Mouse (Mus musculus): ENCODE measurements around the gene Tmem147.

Gene Tmem147

DNA sequence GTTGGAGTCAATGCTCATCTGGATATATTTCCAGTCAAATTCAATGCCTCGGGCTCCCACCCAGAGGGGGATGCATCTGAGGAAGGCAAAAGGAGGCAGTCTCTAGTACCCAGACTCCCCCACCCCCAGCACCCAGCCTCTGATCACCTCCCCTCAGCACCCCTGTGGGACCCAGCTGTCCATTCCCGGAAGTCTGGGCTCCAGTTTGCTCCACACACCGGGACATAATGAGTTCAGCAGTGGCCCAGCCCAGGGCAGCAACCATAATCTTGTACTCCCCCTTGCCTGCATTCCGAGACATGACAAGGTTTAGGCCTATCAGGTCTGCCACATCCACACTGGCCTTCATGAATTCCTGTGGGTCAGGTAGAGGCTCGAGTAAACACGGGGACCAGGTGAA is 1.1 kb downstream of the Tmem147 start:
- DNase-seq (ENCODE audit: low spot score in 2 of 2) = no peak

DNA sequence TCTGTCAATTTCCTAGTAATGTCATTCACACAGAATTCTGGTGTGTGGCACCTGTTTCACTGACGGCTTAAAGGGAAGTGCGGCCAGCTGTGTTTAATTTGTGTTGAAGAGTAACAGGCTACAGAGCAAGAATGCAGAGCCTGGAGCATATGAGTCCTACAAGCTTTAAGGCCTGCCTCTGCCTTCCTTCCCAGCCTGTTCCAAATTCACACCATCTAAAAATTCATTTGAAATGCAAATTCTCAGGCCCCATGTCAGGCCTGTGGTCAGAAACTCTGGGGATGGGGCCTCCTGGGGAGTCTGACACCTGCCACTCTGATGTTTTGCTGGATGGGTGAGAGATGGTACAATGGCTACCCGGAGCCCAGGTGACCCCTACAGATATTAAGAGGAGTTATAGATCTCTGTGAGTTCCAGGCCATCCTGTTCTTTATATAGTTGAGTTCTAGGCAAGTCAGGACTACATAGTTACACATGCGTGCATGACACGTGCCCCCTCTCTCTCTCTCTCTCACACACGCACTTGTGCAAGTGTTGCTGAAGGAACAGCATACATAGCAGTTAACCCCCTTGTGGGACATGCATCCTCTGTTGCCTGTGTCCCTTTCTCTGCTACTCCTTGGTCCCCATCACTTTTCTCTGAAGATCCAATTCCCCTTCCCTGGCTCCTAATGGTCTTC is 5.9 kb downstream of the Tmem147 start:
- DNase-seq (ENCODE audit: low spot score in 2 of 2) = no peak

DNA sequence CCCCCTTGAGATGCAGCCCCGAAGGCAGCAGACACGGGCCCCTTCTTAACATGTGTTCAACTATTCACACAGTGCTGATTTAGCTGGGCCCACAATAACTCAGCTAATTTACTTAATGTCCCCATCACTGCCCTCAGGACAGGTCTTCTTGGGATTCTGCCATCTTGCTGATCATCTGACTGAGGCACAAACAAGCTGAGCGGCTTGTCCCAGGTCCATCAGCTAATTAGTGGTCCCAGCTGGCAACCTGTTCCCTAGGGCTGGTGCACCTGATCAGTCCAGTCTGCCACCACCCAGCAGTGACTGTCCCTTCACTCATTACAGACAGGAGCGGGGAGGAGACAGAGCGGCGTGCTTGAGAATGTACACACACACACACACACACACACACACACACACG is 8.1 kb downstream of the Tmem147 start:
- DNase-seq (ENCODE audit: low spot score in 2 of 2) = no peak

DNA sequence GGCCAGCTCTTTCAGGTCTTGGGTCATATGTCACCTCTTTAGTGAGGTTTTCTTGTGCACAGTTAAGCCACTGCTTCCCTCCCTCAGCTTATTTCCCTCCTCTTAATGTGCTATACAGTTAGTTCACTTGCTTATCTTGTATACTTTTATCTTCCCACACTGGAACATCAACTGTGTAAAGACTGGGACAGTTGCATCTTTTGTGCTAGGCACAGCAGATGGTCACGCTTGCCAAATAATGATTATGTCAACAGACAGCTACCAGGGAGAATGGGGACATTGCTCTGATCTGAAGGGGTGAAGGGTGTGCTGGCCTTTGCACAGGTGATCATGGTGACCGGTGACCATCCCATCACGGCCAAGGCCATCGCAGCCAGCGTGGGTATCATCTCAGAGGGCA is 9.7 kb downstream of the Tmem147 start:
- no peak for DNase-seq (ENCODE audit: low spot score in 2 of 2)

DNA sequence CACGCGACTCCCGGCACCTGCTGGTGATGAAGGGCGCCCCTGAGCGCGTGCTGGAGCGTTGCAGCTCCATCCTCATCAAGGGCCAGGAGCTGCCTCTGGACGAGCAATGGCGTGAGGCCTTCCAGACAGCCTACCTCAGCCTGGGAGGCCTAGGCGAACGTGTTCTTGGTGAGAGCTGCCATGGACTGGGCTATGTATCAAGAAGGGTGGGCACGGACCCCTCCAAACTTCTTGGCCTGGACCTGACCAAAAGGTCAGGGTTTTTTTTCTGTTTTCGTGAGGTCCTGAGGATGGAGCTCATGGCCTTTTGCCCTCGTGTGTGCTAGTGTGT is 11.7 kb downstream of the Tmem147 start:
- DNase-seq (ENCODE audit: low spot score in 2 of 2) = no peak

DNA sequence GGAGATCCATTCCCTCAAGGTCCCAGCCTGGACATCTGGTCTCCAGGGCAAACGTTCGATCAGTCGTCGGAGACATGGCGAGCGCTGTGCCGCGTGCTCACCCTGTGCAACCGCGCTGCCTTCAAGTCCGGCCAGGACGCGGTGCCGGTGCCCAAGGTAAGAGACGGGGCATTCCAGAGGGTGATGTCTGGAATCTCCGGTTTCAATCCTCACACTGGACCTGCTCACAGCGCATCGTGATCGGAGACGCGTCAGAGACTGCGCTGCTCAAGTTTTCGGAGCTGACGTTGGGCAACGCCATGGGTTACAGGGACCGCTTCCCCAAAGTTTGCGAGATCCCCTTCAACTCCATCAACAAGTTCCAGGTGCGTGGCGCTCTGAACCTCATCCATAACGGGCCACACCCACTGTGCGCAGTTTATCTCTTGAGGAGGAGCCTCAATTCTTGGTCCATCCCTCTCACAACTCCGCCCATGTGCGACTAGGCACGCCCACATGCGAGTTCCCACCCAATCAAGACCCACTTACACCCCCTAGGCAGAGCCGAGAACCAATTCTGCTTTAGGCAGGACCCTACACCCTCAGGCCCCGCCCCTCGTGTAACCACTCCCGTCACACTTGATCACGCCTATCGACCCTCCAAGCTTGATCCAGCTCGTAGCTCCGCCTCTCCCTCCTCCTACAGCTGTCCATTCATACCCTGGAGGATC is 12.2 kb downstream of the Tmem147 start:
- DNase-seq (ENCODE audit: low spot score in 2 of 2) = peak; percentile 33 to 56

DNA sequence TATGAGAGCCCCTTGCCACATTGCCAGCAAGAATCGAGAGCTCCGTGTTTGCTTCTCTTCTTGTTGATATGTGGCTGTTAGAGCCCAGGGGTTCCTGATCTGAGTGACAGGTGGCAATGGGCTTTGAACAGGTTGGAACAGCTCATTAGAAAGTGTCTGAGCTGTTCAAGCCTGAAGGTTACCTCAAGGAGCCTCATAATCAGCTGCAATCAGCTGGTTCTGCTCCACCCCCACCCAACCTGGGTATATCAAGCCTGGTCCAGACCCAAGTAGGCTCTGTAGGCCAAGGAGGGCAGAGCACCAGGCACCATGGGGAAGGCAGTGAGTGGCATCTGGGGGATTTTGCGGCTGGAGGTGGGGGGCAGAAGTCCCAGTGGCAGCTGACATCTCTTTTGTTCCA is 17.4 kb downstream of the Tmem147 start, which contains the start of gene Atp4a:
Gene Atp4a (plus strand): TSS at position 268 of the 400 bp plus-strand sequence.
- DNase-seq (ENCODE audit: low spot score in 2 of 2) = no peak

DNA sequence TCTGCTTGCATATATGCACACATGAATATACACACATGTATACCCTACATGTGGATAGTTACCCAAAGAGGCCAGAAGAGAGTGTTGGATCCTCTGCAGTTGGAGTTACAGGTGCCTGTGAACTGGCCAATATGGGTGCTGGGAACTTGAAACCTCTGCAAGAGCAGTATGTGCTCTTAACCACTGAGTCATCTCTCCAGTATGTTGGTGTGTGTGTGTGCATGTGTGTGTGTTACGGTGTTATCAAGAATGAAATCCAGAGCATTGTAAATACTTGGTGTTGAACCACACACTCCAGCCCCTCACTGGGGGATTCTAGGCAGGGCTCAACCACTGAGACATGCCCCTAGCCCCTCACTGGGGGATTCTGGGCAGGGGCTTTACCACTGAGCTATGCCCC is 21.9 kb downstream of the Tmem147 start:
- DNase-seq (ENCODE audit: low spot score in 2 of 2) = no peak

DNA sequence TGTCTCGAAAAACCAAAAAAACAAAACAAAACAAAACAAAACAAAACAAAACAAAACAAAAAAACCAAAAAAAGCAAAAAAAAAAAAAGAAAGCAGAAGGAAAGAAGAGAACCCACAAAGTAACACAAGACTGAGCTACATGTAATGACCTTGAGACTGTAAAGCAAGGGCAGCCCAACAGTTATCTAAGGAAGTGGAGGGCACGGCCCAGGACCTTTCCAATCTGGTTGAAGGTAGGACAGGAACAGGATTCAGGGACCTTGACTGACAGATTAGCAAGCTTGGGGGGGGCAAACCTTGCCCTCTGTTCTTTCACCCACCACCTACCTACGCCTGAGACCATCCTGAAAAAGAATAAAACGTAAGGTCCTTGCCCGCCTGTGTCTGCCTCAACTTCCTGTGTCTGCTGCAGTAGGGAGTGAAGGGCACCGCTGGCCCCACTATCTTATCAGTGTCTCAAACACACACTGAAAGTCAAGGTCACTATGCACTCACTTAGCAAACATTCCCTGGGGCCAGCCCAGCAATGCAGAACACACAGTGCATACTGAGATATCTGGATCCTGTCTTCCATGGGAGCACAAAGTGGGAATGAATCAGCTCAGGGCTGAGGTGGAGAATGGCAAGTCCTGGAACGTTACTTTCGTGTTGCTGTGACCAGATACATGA is 23.0 kb downstream of the Tmem147 start:
- DNase-seq (ENCODE audit: low spot score in 2 of 2) = no peak

DNA sequence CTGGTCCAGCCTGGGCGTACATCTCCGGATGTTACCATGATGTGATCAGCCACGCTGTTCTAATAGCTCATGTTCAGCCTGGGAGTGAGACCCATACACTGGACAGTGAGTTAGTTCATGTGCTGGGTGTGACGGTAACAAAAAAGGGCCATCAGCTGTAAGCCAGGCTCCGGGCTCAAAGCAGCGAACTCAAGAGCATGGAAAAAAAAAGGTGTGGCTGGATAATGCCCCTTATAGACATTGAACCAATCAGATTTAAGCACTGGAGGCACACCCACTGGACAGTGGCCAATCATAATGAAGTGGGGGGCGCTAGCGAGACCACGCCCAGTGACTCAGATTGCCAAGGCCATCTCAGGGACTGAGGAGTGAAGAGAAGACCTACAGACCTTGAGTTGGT is 30.8 kb downstream of the Tmem147 start, which contains the start of gene 2200002J24Rik:
Gene 2200002J24Rik (plus strand): TSS at position 338 of the 400 bp plus-strand sequence.
- DNase-seq (ENCODE audit: low spot score in 2 of 2) = no peak

DNA sequence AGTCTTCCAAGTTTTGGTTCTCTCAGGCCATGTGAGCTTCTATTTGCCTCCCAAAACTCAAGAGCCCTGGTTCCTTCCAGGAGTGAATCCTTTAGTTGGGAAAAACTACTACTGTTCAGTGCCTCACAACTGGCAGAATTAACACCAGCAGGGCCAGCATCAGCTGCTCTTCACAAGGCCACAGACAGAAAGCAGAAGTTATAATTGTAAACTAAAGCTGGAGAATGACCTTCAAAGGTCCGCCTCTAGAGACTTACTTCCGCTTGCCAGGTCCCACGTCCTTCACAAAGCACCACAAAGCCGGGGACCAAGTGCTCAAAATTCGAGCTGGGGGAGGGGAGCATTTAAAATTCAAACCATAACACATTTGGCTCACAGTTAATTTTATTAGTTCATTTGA is 31.2 kb downstream of the Tmem147 start:
- DNase-seq (ENCODE audit: low spot score in 2 of 2) = no peak

DNA sequence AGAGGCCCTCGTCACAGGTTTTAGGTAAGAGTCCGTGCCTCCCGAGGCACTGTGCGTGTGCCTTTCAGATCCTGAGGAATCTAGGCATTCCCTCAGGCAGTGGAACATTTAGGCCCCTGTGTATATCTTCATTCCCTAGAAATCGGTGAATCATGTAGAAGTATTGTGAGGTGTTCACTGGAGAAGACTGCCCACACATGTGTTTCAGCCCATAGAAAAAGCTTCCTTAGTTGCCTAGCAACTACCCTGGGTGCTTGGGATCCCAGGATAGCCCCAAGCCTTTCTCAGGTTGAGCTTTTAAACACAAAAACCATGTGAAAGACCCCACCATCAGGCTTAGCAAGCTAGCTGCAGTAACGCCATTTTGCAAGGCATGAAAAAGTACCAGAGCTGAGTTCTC is 41.0 kb downstream of the Tmem147 start:
- DNase-seq (ENCODE audit: low spot score in 2 of 2) = peak in 1 of 2 experiments; percentile 19

DNA sequence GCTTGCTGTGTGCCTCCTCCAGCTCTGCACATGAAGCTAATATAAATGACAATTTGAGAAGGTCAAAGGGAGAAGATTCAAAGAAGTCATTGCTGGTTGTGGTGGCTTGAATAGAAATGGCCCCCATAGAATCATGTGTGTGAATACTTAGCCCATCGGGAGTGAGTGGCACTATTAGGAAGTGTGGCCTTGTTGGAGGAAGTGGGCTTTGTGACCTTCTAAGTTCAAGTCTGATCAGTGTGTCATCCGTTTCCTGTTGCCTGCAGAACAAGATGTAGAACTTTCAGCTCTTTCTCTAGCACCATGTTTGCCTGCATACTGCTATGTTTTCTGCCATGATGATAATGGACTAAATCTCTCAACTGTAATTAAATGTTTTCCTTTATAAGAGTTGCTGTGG is 45.9 kb downstream of the Tmem147 start:
- DNase-seq (ENCODE audit: low spot score in 2 of 2) = no peak

DNA sequence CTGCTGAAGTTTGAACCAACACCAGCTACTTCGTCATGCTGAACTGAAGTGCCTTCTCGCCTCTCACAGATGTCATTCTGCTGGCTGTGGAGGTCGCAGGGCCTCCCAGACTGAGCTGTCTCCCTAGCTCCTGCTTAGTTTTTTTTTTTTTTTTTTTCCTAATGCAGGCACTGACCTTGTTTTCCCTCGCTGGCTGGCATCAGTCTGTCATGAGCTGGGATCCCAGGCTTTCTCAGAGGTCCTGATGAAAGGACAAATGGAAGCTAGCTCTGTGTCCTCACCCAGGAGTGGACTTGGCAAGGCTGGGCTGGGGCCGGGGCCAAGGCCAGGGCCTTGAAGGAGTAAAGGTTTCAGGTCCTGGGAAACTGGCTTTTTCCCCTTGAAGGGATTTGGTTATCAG is 47.4 kb downstream of the Tmem147 start:
- no peak for DNase-seq (ENCODE audit: low spot score in 2 of 2)

DNA sequence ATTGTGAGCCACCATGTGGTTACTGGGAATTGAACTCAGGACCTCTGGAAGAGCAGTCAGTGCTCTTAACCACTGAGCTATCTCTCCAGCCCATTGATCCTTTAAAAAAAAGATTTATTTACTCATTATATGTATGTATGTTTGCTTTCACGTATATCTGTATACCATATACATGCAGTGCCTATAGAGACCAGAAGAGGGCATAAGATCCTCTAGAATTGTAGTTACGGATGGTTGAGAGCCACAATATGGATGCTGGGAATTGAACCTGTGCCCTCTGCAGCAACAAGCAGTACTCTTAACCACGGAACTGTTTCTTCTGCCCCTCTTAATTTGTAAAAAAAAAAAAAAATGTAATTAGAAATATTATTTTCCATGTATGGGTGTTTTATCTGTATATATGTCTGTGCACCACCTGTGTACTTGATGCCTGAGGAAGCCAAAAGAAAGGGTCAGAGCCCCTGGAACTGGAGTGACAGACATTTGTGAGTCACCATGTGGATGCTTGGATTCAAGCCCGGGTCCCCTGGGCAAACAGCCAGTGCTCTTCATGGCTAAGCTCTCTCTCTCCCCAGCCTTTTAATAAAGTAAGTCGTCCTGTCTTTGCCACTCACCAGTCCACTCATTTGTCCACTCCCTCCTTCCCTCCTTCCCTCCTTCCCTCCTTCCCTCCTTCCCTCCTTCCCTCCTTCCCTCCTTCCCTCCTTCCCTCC is 50.9 kb downstream of the Tmem147 start:
- no peak for DNase-seq (ENCODE audit: low spot score in 2 of 2)
